Mouse (Mus musculus) CD4-positive, CD25-positive, alpha-beta regulatory T cell, adult 9 weeks (primary cell): ENCODE data around the gene Tmem50b. TPM values are rescaled to one million over a fixed set of nuclear protein-coding genes. Genes with fewer than 3 reads are reported as not detected.

Source experiments
- polyA plus RNA-seq: library from polyadenylated mRNA; unstranded; fragments of 100-300 nt; shearing (Covaris generic); gene quantifications from one replicate; pipeline ENCODE4 v1.2.1, GENCODE M21; 2017

The Tmem50b gene
- 38.8 TPM for polyA plus RNA-seq

GRCm38 (mm10) chr16:91597672-91598010 is at the start of gene Tmem50b:
Tmem50b (minus strand) TSS chr16:91597800.

GRCm38 (mm10) chr16:91646681-91647419 is 49.2 kb upstream of the Tmem50b start, which contains the start of gene Gart:
Gart (minus strand) TSS chr16:91646952.

GRCm38 (mm10) chr16:91618511-91619501 is 21.2 kb upstream of the Tmem50b start, which contains the start of gene Dnajc28:
Dnajc28 (minus strand) TSS chr16:91619026.

GRCm38 (mm10) chr16:91546836-91547741 is 50.5 kb downstream of the Tmem50b start, which contains the start of gene Ifngr2:
Ifngr2 (plus strand) TSS chr16:91547072.

Other genes with a start within 250 kb of the Tmem50b start
- gene Ifnar2, start 225.0 kb downstream of the Tmem50b start, polyA plus RNA-seq = 72.8 TPM
- gene Gm21970, start 206.1 kb downstream of the Tmem50b start, polyA plus RNA-seq = not detected
- gene Il10rb, start 191.6 kb downstream of the Tmem50b start, polyA plus RNA-seq = 124 TPM
- gene Ifnar1, start 112.6 kb downstream of the Tmem50b start, polyA plus RNA-seq = 194 TPM
- 17.5 TPM for gene Ifngr2, start 50.7 kb downstream of the Tmem50b start, polyA plus RNA-seq
- gene Dnajc28, start 21.2 kb upstream of the Tmem50b start, polyA plus RNA-seq = 4.1 TPM
- 157 TPM for gene Gart, start 49.2 kb upstream of the Tmem50b start, polyA plus RNA-seq
- gene Son, start 49.7 kb upstream of the Tmem50b start, polyA plus RNA-seq = 157 TPM
- gene Donson, start 91.0 kb upstream of the Tmem50b start, polyA plus RNA-seq = 7.3 TPM
- gene Cryzl1, start 131.2 kb upstream of the Tmem50b start, polyA plus RNA-seq = 72.6 TPM
- gene Itsn1, start 131.5 kb upstream of the Tmem50b start, polyA plus RNA-seq = 3.0 TPM